Mouse (Mus musculus) right cerebral cortex, postnatal 4 days (tissue): ENCODE data around the gene Coro2b.

Experiments
- DNase-seq: peaks from one replicate; pipeline ENCODE4 v3.0.0-alpha.2; 2022

Coro2b gene

GRCm38 (mm10) chr9:62537941-62538340 is 1.1 kb upstream of the Coro2b start:
- DNase-seq: no peak

GRCm38 (mm10) chr9:62536119-62536654 is 657 bp downstream of the Coro2b start:
- peak; percentile 73 for DNase-seq

- no peak for DNase-seq
Observed at GRCm38 (mm10) chr9:62535566-62535965, 1.3 kb downstream of the Coro2b start.

GRCm38 (mm10) chr9:62534691-62535090 is 2.2 kb downstream of the Coro2b start:
- DNase-seq: no peak

GRCm38 (mm10) chr9:62534158-62534557 is 2.7 kb downstream of the Coro2b start:
- DNase-seq: no peak

DNA sequence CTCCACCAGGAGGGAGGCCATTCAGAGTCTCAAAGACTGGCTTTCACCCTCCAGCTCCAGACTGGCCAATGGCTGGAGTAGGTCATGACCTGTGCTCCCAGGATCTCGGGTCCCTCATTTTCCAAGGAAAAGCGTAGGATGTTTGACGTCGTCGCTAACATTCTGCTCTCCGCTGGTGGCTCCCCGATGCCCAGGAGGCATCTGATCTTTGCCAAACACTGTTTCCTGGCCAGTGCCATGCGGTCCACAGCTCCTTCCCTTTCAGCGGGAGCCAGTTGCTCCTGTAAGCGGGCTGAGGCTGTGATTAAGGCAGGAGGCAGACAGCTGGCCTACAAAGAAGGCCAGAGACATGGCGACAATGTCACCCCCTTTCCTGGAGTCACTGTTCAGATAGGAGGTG is 4.0 kb downstream of the Coro2b start:
- DNase-seq: no peak

GRCm38 (mm10) chr9:62531459-62532275 is 5.2 kb downstream of the Coro2b start:
- DNase-seq: peak; percentile 57

DNA sequence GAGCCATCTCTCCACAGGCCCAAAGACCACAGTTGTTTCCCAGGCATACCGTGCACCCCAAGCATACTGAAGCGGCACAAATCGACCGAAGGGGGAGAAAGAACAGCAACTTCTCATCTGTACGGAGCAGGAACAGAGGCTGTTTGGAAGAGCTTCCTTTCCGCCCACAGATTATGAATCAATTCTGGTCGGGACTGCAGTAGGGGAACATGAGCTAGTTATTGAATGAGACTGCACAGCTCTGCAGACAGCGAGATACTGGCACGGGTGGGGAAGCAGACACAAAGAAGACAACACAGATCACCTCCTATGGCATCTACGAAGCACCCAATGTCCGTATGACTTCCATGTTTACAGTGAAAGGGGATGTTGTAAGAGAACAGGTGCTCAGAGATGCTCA is 8.3 kb downstream of the Coro2b start:
- no peak for DNase-seq

GRCm38 (mm10) chr9:62526858-62527257 is 10.0 kb downstream of the Coro2b start:
- no peak for DNase-seq

DNA sequence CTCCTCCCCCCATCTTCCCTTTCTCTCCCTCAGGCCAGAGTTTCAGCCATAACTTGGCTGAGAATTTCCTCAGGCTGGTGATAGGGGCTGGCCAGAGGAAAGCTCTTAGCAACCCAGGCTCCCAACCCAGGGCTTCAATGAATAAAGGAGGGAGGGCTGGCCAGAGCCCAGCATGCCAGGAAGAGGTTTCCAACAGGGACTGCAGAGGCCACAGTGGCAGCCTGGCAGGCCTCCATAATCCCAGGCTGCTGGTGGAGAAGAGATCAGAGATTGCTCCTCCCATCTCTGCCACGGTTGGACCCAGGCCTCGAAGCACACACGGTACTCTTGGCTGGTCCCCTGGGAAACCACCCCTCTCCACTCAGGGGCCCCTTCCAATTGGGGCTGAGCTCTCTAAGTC is 10.4 kb downstream of the Coro2b start:
- peak; percentile 59 for DNase-seq

DNA sequence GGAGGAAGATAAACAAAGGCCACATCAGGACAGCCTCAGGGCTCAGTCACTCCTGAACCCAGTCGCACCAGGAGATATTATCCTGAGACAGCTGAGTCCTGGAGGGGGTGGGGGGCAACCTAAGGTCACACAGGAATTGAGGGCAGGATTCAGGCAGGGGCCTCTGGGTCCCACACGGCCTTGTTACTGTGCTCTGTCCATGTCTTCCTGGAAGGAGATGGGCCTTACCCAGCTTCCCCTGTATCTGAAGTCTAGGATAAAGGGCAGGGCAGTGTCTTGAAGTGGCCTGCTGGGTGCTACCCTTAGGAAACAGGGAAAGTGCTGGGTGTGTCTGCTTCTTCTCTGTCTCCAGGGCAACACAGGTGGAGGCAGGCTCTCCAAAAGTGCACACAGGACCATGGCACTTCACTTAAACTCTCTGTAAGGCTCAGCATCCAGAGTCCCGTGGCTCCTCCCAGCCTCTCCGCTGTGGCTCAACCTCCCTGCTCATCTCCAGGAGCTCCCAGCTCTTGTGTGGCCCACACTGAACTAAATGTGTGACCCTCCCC is 12.0 kb downstream of the Coro2b start:
- no peak for DNase-seq

DNA sequence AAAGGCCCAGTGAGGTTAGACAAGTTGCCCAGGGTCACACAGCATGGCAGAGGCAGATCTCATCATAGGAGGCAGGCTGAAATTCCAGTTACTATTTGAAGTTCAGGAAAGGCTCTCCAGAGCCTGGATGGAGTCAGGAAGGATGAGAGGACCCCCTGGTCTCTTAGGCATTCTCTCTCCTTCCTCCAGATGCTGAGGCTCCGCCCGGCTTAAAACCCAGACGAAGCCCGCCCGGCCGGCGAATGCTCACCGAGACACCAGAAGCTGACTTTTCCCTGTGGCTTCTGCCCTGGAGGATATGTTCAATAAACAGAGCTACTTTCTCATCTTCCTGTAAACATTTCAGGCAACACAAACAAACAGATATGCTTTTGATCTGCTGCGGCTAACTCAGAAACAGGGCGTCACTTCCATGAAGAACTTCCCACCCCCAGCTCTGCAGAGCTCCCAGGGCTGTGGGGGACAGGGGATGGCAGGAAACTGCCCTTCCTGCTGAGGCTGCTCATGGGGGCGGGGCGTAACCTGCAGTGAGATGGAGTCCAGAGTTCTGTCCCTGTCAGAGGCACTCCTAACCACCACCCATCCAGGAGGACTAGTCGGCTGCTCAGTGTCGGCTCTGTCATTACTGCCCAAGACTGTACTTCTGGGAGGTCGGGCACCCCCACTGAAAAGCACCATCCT is 13.9 kb downstream of the Coro2b start:
- DNase-seq: no peak

DNA sequence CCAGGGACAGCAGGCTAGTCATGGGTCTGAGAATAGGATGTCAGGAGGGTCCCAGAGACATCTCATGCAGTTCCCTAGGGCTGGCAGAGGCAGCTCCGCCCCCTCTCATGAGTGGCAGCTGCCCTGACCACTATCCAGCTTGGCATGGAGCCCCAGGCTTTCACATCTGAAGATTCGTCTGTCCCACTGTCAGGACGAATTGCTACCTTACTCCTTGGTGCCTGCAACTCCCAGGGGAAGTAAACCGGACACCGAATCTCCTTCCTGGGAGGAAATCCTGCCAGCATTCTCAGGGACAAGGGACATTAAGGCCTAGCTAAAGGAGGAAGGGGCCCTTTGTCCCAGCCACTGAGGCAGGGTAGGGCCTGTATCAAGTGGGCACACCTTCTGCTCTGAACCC is 14.6 kb downstream of the Coro2b start:
- DNase-seq: no peak

GRCm38 (mm10) chr9:62521541-62521940 is 15.3 kb downstream of the Coro2b start:
- no peak for DNase-seq

- DNase-seq: no peak
Observed at GRCm38 (mm10) chr9:62520933-62521332, 15.9 kb downstream of the Coro2b start.

GRCm38 (mm10) chr9:62519787-62520503 is 16.9 kb downstream of the Coro2b start:
- DNase-seq: peak; percentile 45

- no peak for DNase-seq
Observed at GRCm38 (mm10) chr9:62519334-62519733, 17.5 kb downstream of the Coro2b start.

GRCm38 (mm10) chr9:62518572-62518971 is 18.3 kb downstream of the Coro2b start:
- DNase-seq: no peak

- DNase-seq: no peak
Observed at GRCm38 (mm10) chr9:62517112-62517957, 19.5 kb downstream of the Coro2b start.

GRCm38 (mm10) chr9:62515138-62515537 is 21.7 kb downstream of the Coro2b start:
- no peak for DNase-seq

DNA sequence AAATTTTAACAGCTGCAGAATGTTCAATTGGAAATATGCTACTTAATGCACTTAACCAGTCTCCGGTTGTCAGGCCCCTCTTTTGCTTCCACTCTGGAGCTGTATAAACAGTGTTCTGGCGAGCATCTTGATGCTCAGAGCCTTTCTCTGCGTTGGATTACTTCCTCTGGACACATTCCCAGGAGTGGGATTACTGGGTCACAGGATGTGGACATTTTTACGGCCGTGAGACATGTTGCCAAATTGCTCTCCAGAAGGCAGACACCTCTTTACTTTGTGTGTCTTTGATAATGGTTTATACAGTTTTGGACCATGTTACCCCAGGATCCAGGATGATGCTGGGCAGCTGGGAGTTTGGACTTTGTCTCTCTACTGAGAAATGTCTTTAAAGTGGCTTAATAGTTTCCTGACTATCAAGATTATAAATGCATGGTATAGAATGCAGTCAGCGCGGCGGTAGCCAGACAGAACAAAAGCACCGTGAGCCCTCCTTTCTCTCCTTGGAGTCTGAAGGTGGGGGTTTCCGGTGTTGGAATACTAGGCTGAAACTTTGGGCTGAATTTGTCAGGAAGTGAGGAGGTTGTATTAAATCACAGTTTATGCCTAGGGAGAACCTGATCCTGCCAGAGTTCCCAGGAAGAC is 23.2 kb downstream of the Coro2b start:
- no peak for DNase-seq

DNA sequence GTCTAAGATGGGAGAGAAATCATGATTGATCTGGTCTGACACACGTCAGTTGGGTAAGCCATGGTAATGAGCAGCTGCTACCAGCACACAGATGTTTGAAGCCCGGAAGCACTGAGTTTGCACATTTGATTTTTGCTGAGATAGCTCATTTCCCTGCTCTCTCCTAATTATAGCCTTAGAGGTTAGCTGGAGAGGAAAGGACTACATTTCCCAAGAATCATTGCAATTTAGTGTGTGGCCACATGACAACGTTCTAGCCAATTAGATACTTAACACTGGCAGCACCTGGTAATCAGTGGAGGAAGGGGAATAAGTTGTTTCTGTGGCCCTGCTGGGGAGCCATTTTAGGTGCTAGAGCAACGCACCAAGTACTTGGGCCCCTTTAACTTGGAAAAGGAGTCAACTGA is 26.3 kb downstream of the Coro2b start:
- DNase-seq: no peak
